11 mouse cellular contexts compared by ENCODE assay signal in genomic region chr5:107838891-107839644, GRCm38 (mm10). TPM values are rescaled to one million over a fixed set of nuclear protein-coding genes. Genes with fewer than 3 reads are reported as not detected.
DNase-seq lines count a peak whose midpoint lies in the region; TF ChIP-seq lines count a peak whose summit lies in the region.
"Had no signal": no experiment of that assay in that cellular context is flagged by ENCODE, and none has a peak within 500 bp of the region (broad histone marks: within the 10 kb centered on the region; RNA-seq: fewer than 3 reads in every experiment).

No protein-coding gene starts in this region.

- H3K4me3 ChIP-seq in heart, adult 2 months: no peak overlapping the region
- no peak overlapping the region for H3K4me3 ChIP-seq in forebrain, embryonic 10.5 days
- H3K4me3 ChIP-seq: forebrain, embryonic 13.5 days; hindbrain, embryonic 15.5 days had no signal

- intact Hi-C loops in heart, adult 2 months (cut with DNase I): no loop called here
- intact Hi-C loops in heart, postnatal 25 days (cut with DNase I): no loop called here

- H3K27ac ChIP-seq in heart, adult 2 months: peak overlapping the region; percentile 21; the same call in 1 of the 2 replicates
- no peak overlapping the region for H3K27ac ChIP-seq in forebrain, embryonic 10.5 days
- H3K27ac ChIP-seq: forebrain, embryonic 13.5 days; hindbrain, embryonic 15.5 days had no signal

- DNase-seq in heart, adult 2 months: peak; percentile 45 to 64
- no peak for DNase-seq in heart, postnatal 25 days (ENCODE audit: low spot score)
- peak; percentile 75 for DNase-seq in adrenal gland, adult 2 months
- DNase-seq in heart, adult 9 months (ENCODE audit: low spot score in 2 of 2): peak; percentile 32 to 58
- DNase-seq in lung, postnatal 10 days: peak; percentile 31
- no peak for DNase-seq in forebrain, embryonic 10.5 days (ENCODE audit: extremely low spot score, low spot score)
- DNase-seq in embryo, embryonic 11 days: no peak
- DNase-seq in ovary, postnatal 36 days (ENCODE audit: low spot score): no peak
- DNase-seq: layer of hippocampus, postnatal 36 days had no signal

- no peaks in the 10 kb centered on the region for H3K9me3 ChIP-seq in forebrain, embryonic 10.5 days
- H3K9me3 ChIP-seq: forebrain, embryonic 13.5 days; hindbrain, embryonic 15.5 days had no signal

- no peak overlapping the region for H3K9ac ChIP-seq in heart, adult 2 months (ENCODE audit: low read depth, low read length)
- H3K9ac ChIP-seq: forebrain, embryonic 13.5 days; hindbrain, embryonic 15.5 days had no signal

- no peaks in the 10 kb centered on the region for H3K27me3 ChIP-seq in heart, adult 2 months (ENCODE audit: control insufficient read depth, insufficient read depth, low read length)
- H3K27me3 ChIP-seq in forebrain, embryonic 10.5 days (ENCODE audit: poor library complexity, severe bottlenecking): no peaks in the 10 kb centered on the region
- H3K27me3 ChIP-seq: forebrain, embryonic 13.5 days; hindbrain, embryonic 15.5 days had no signal

- no peak for TF ChIP-seq POLR2A in heart, adult 2 months (IDR thresholded peaks at IDR 0.05; ENCODE audit: insufficient read depth, low read depth, low read length)

- H3K4me1 ChIP-seq in heart, adult 2 months (ENCODE audit: control insufficient read depth, insufficient read depth, low read length): peaks cover 1% of the 10 kb centered on the region
- H3K4me1 ChIP-seq in forebrain, embryonic 10.5 days: no peaks in the 10 kb centered on the region
- H3K4me1 ChIP-seq: forebrain, embryonic 13.5 days; hindbrain, embryonic 15.5 days had no signal

- TF ChIP-seq CTCF in heart, adult 2 months (IDR thresholded peaks at IDR 0.05): no peak

- H3K79me2 ChIP-seq in heart, adult 2 months (replicated peaks; ENCODE audit: control insufficient read depth, insufficient read depth, low read length): peaks cover 3% of the 10 kb centered on the region; the same call in 1 of the 2 replicates

- no peaks in the 10 kb centered on the region for H3K36me3 ChIP-seq in heart, adult 2 months (ENCODE audit: control insufficient read depth, insufficient read depth, low read length)
- peaks cover 27% of the 10 kb centered on the region for H3K36me3 ChIP-seq in forebrain, embryonic 10.5 days (replicated peaks)
- H3K36me3 ChIP-seq: hindbrain, embryonic 15.5 days had no signal

- no peak for TF ChIP-seq EP300 in heart, adult 2 months (IDR thresholded peaks at IDR 0.05; ENCODE audit: insufficient read depth, low read depth, low read length)

- WGBS in heart, adult 2 months: 14% methylated on average over 3 of the region's 3 CpGs
- WGBS in forebrain, embryonic 10.5 days: 81% methylated on average over 3 of the region's 3 CpGs

RNA-seq across cellular contexts. Expression of gene Ube2d2b, which starts 9.2 kb away (rescaled TPM):
- total RNA-seq in heart, adult 2 months (2021): not detected
- polyA plus RNA-seq in heart, adult 2 months (2012; rRNA removed): 0.08 and 0.18 TPM in 2 replicates
- total RNA-seq in heart, postnatal 25 days (2021): not detected
- total RNA-seq in adrenal gland, adult 2 months (2021): not detected
- polyA plus RNA-seq in adrenal gland, adult 2 months (2012; rRNA removed): not detected in 2 replicates
- 0.21 and 0.30 TPM in 2 replicates for polyA plus RNA-seq in forebrain, embryonic 10.5 days (2016; fragmentation: Nextera tagmentation; extraction: Ambion mirVana)
- total RNA-seq: layer of hippocampus, postnatal 36 days had no signal

RNA-seq across cellular contexts. Expression of gene Evi5, which starts 35.8 kb away (rescaled TPM):
- 10 to 100 TPM; 20.5 to 21.7 TPM for total RNA-seq in heart, adult 2 months (2021)
- 7.4 and 11.6 TPM in 2 replicates for polyA plus RNA-seq in heart, adult 2 months (2012; rRNA removed)
- 10 to 100 TPM; 17.9 to 22.1 TPM for total RNA-seq in heart, postnatal 25 days (2021)
- 10 to 100 TPM; 55.3 to 61.6 TPM for total RNA-seq in adrenal gland, adult 2 months (2021)
- polyA plus RNA-seq in adrenal gland, adult 2 months (2012; rRNA removed): 14.2 and 15.7 TPM in 2 replicates
- 48.0 and 49.6 TPM in 2 replicates for polyA plus RNA-seq in forebrain, embryonic 10.5 days (2016; fragmentation: Nextera tagmentation; extraction: Ambion mirVana)

Comparison
In these comparisons a context has a peak if more than half of its experiments do, and no peak if none do; other contexts are left out.
1. DNase-seq: peak in heart, adult 2 months (2 of 2), adrenal gland, adult 2 months (single experiment), heart, adult 9 months (2 of 2) and lung, postnatal 10 days (single experiment); none in heart, postnatal 25 days (single experiment), forebrain, embryonic 10.5 days (single experiment), embryo, embryonic 11 days (single experiment) and ovary, postnatal 36 days (single experiment).